ENCODE assay signal across 8 mouse cellular contexts in the genomic region with DNA sequence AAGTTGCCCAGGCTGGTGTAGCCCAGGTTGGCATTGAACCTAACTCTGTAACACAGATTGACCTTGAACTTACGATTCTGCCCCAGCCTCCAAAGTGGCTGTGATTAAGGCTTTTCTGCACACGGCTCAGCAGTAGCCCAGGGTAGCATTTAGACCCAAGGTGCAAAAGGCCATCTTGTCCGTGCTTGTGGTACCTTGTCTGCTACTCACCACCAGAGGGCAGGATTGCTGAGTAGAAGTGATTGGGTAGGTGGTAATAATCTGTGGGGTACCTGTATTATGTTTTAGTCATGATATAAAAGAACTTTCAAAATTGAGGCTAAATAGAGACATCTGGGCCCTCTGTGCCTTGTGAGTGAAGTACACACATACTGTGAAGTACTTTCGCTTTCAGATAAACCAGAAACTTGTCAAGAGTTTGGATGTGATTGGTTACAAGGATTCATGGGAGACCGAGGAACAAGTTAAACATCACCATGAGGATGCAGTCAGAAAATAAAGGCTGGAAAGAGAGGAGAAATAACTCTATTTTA. TPM values are rescaled to one million over a fixed set of nuclear protein-coding genes. Genes with fewer than 3 reads are reported as not detected.
A peak's percentile ranks its signal among the peaks of the same experiment; 100 is the strongest.
DNase-seq lines count a peak whose midpoint lies in the region; ATAC-seq and TF ChIP-seq lines count a peak whose summit lies in the region.

No protein-coding gene starts in this region.

- no peak overlapping the region for H3K4me3 ChIP-seq in cerebellum, adult 2 months (replicated peaks; ENCODE audit: insufficient read depth, low read depth, low read length)
- no peak overlapping the region for H3K4me3 ChIP-seq in liver, postnatal 0 days (ENCODE audit: low read depth, low read length)
- H3K4me3 ChIP-seq in liver, embryonic 11.5 days (ENCODE audit: low read depth, low read length) = no peak overlapping the region

- DNase-seq in cerebellum, adult 2 months = peak in 1 of 2 experiments; percentile 2
- DNase-seq in liver, postnatal 0 days = peak; percentile 30
- no peak for DNase-seq in liver, embryonic 11.5 days (ENCODE audit: low spot score)
- DNase-seq in adrenal gland, postnatal 25 days = peak; percentile 24
- peak; percentile 46 for DNase-seq in lung, postnatal 10 days
- peak; percentile 82 for DNase-seq in thymus, postnatal 0 days (ENCODE audit: low spot score)

- WGBS in cerebellum, adult 2 months = 77% methylated on average over 5 of the region's 5 CpGs
- WGBS in liver, postnatal 0 days (ENCODE audit: insufficient replicate concordance) = 69% methylated on average over 5 of the region's 5 CpGs
- 76% methylated on average over 5 of the region's 5 CpGs for WGBS in liver, embryonic 11.5 days

- no peaks in the 10 kb centered on the region for H3K4me1 ChIP-seq in cerebellum, adult 2 months (ENCODE audit: control insufficient read depth, insufficient read depth, low read length)
- H3K4me1 ChIP-seq in liver, postnatal 0 days (ENCODE audit: insufficient read depth) = no peaks in the 10 kb centered on the region
- no peaks in the 10 kb centered on the region for H3K4me1 ChIP-seq in liver, embryonic 11.5 days (replicated peaks; ENCODE audit: control insufficient read depth, insufficient read depth, low read length)

- H3K36me3 ChIP-seq in liver, postnatal 0 days (replicated peaks; ENCODE audit: insufficient read depth, low read length) = peaks cover 50% of the 10 kb centered on the region
- peaks cover 19% of the 10 kb centered on the region for H3K36me3 ChIP-seq in liver, embryonic 11.5 days (ENCODE audit: control insufficient read depth, insufficient read depth, low read length)

- H3K27me3 ChIP-seq in cerebellum, adult 2 months (ENCODE audit: control insufficient read depth, insufficient read depth, low read length) = no peaks in the 10 kb centered on the region
- no peaks in the 10 kb centered on the region for H3K27me3 ChIP-seq in liver, postnatal 0 days (ENCODE audit: insufficient read depth, low read length)
- H3K27me3 ChIP-seq in liver, embryonic 11.5 days (replicated peaks; ENCODE audit: control insufficient read depth, insufficient read depth, low read length) = no peaks in the 10 kb centered on the region

- H3K4me2 ChIP-seq in liver, postnatal 0 days (ENCODE audit: low read depth, low read length) = no peak overlapping the region
- H3K4me2 ChIP-seq in liver, embryonic 11.5 days = no peak overlapping the region

- H3K27ac ChIP-seq in cerebellum, adult 2 months (ENCODE audit: insufficient read depth, low read length) = no peak overlapping the region
- H3K27ac ChIP-seq in liver, postnatal 0 days (ENCODE audit: low read depth) = no peak overlapping the region
- H3K27ac ChIP-seq in liver, embryonic 11.5 days (ENCODE audit: low read depth, low read length) = no peak overlapping the region

- TF ChIP-seq EP300 in liver, postnatal 0 days (IDR thresholded peaks at IDR 0.05; ENCODE audit: low read depth) = no peak

- ATAC-seq in cerebellum, adult (ENCODE audit: insufficient number of reproducible peaks, low FRiP score, low TSS enrichment) = no peak
- no peak for ATAC-seq in liver, postnatal 0 days
- no peak for ATAC-seq in liver, embryonic 11.5 days (replicated peaks; ENCODE audit: low FRiP score)
- peak; percentile 27 to 64; a peak in 2 of 4 replicates for ATAC-seq in hematopoietic stem cell, adult 5-6 weeks (replicated peaks in 1 of 2; ENCODE audit: insufficient read depth in 1 of 2, low FRiP score in 2 of 2, low TSS enrichment in 1 of 2, low read depth in 1 of 2, poor library complexity in 2 of 2, severe bottlenecking in 2 of 2)

- peak; percentile 41; the same call in 1 of the 2 replicates for TF ChIP-seq CTCF in cerebellum, adult 2 months (IDR thresholded peaks at IDR 0.05; ENCODE audit: borderline replicate concordance, insufficient read depth, low read depth, low read length)
- TF ChIP-seq CTCF in liver, postnatal 0 days (IDR thresholded peaks at IDR 0.05; ENCODE audit: low read depth) = peak; percentile 79

- H3K9me3 ChIP-seq in liver, postnatal 0 days (ENCODE audit: low read length) = no peaks in the 10 kb centered on the region
- H3K9me3 ChIP-seq in liver, embryonic 11.5 days (ENCODE audit: control insufficient read depth, low read length) = no peaks in the 10 kb centered on the region

- TF ChIP-seq POLR2A in cerebellum, adult 2 months (IDR thresholded peaks at IDR 0.05; ENCODE audit: borderline replicate concordance, insufficient read depth, low read length) = no peak

- no peak overlapping the region for H3K9ac ChIP-seq in liver, postnatal 0 days (replicated peaks)
- no peak overlapping the region for H3K9ac ChIP-seq in liver, embryonic 11.5 days (ENCODE audit: low read depth, low read length)

RNA-seq across cellular contexts. Expression of gene Rhoh, which starts 37.3 kb away (rescaled TPM):
- 0.16 TPM in 2 replicates for polyA plus RNA-seq in cerebellum, adult 2 months (2012; rRNA removed)
- polyA plus RNA-seq in liver, postnatal 0 days (2015; fragmentation: Nextera tagmentation; extraction: Ambion mirVana) = 4.3 and 5.1 TPM in 2 replicates
- polyA plus RNA-seq in liver, embryonic 11.5 days (2014; fragmentation: Nextera tagmentation; extraction: Ambion mirVana) = 1.3 and 2.4 TPM in 2 replicates
- 0.30 TPM in 1 of 2 replicates, not detected in the other for total RNA-seq in adrenal gland, postnatal 25 days (2021)
- 47.1 and 48.3 TPM in 2 replicates for total RNA-seq in hematopoietic stem cell, adult 5-6 weeks (2017)
- 174 and 206 TPM in 2 replicates for polyA plus RNA-seq in thymus, postnatal 0 days (2015; fragmentation: Nextera tagmentation; extraction: Ambion mirVana)

Comparison
In these comparisons a context has a peak if more than half of its experiments do, and no peak if none do; other contexts are left out.
1. ATAC-seq: peak in hematopoietic stem cell, adult 5-6 weeks (2 of 2); none in cerebellum, adult (single experiment), liver, postnatal 0 days (single experiment) and liver, embryonic 11.5 days (single experiment).
2. RNA of gene Rhoh, which starts 37.3 kb away (polyA plus RNA-seq): 174 to 206 TPM in thymus, postnatal 0 days; 4.3 to 5.1 TPM in liver, postnatal 0 days, 1.3 to 2.4 TPM in liver, embryonic 11.5 days and 0.16 TPM in cerebellum, adult 2 months; every median in the first group is over 10 times any median in the second.